Mouse (Mus musculus) mesoderm, embryonic 11.5 days (tissue): ENCODE data around the gene Eme2.

Source experiments
- DNase-seq: peaks from one replicate; pipeline ENCODE4 v3.0.0-alpha.2; 2012; ENCODE audit warnings: low read depth, low spot score

The Eme2 gene

GRCm38 (mm10) chr17:24840341-24840740 is 54.5 kb downstream of the Eme2 start:
- no peak for DNase-seq

GRCm38 (mm10) chr17:24839842-24840241 is 55.0 kb downstream of the Eme2 start, which contains the start of gene Hagh:
Gene Hagh (plus strand): TSS chr17:24840143.
- DNase-seq = no peak
